Mouse (Mus musculus) kidney, postnatal 10 days (tissue): Measurements from ENCODE around the gene Gnb4.

Experiments used
- DNase-seq: peaks from one replicate; pipeline ENCODE4 v3.0.0; 2021; ENCODE audit warnings: mixed read lengths

The Gnb4 gene

DNA sequence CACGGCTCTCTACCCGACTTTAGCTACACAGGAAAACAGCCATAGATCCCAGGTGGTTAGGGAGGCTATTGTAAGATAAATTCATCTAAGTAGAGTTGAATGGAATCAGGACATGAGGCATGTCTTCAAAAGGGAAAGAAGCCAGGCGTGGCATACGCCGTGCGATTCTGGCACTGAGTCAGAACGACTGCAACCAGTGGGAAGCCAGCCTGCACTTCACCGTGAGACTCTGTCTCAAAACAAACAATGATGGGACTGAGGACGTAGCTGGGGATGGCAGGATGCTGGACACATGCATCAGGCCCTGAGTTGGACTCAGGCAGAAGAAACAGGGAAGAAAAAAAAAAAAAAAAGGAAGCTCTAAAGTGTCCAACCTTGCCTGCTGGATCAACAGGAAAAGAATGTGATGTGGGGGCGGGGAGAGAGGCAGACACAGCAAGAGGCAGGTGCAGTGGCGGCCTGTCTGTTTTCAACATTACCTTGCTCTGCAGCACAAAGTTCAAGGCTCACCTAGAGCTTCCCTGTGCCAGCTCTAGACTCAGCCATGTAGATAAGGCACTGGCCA is 4.7 kb downstream of the Gnb4 start:
- peak; percentile 32 for DNase-seq

DNA sequence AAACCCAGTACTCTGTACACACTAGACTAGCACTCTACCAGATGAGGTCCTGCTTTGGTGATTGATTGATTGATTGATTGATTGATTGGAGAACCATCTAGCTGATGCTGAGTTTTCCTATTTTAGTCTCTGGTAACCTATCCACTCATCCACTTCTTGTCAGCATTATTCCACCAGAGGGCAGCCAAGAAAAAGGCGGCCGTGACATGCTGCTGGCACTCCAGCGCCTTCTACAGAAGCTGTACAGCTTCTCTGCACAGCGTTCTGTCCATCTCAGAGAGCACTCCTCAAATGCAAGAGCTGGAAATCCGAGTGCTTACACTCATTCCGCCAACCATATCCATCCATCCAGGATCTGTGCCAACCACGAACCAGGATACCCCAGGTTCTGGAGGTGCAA is 5.8 kb downstream of the Gnb4 start:
- DNase-seq, result peak; percentile 82

DNA sequence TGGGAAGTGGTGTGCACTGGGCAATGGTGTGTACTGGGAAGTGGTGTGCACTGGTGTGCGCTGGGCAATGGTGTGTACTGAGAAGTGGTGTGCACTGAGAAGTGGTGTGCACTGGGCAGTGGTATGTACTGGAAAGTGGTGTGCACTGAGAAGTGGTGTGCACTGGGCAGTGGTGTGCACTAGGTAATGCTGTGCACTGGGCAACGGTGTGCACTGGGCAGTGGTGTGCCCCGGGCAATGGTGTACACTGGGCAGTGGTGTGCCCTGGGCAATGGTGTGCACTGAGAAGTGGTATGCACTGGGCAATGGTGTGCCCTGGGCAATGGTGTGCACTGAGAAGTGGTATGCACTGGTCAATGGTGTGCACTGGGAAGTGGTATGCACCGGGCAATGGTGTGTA is 7.2 kb downstream of the Gnb4 start:
- no peak for DNase-seq

DNA sequence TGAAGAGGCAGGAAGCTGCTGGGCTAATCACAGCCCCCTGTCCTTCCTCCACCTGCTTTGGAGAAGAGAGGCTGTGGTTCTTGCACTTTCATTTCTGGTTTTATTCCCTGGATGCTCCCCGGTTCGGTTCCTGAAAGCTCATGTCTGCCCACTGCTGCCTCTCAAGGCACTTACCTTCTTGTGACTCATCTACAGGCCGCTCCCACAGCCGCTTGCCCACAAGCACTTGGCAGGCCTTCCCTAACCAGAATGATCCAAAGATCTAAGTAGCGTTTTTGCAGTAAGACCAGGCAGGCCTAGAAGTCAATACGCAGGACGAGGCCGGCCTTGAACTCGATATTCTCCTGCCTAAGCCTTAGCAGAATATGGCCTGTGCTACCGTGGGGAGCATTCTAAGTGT is 15.3 kb downstream of the Gnb4 start:
- no peak for DNase-seq

DNA sequence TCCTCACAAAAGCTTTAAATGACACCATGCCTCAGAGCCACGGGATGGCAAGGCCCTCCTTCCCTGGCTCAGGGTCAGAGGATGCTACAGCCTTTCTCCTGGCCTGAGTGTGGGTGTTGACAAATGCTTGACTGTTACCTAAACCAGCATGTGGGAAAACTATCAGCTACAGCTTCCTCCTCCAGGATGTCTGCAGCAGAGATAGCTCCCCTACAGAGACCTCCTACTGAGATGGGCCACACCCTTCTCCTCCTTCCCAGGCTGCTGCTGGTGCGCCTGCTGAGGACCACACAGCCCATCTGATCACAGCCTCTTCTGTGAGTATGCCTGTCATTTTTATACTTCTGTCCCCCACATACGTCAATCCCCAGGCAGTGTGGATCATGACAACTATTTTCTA is 17.1 kb downstream of the Gnb4 start:
- DNase-seq, result no peak

DNA sequence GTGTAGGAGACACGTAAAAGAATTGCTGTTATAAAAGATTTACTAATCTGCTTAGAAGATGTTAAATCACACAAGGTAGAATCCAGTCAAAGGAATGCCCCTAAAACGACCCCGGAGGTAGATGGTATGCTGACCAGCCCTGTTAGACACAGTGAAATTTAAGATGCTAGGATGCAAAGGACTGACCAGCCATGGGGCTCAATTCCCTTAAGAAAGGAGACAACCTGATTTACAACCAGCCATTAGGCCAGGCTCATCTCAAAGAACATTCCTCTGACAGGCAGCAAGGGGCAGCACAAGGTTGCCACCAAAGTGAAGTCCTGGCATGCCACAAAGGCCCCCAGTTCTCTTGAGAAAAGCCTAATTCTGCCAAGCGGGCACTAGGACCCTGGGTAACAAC is 21.3 kb downstream of the Gnb4 start:
- DNase-seq, result no peak

DNA sequence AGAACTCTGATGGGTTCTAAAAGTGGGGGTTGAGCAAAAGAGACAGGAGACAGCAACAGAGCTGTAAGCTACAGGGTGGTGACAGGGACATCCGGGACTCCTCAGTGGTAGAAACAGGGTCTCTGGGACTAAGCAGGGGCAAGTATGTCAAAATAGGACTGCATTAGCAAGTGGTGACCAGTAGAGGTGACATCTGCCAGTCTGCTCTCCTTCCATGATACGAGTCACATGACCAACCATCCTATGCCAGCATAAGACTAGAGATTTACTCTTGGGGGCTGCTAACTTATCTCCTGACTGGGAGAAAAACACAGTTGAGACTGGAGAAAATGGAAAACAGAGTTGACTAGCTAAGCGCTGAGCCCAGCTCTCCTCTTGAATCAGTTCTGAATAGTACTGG is 30.1 kb downstream of the Gnb4 start:
- no peak for DNase-seq

DNA sequence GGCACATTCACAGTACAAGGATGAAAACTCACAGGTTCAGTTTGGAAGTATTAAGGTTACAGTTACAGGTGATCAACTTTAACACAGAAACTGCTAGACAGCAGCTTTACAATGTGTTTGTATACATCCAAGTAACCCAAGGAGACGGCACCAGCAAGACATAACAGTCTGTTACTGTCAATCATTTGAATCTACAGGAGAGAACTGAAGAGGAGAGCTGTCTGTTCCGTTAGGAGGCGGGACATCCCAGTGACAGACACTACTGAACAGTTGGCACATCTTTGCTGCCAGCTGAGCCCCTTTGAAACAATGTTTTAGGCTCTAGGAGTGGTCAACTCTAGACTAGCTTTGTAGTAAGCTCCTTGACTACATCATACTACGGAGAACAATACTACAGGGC is 32.9 kb downstream of the Gnb4 start:
- no peak for DNase-seq

DNA sequence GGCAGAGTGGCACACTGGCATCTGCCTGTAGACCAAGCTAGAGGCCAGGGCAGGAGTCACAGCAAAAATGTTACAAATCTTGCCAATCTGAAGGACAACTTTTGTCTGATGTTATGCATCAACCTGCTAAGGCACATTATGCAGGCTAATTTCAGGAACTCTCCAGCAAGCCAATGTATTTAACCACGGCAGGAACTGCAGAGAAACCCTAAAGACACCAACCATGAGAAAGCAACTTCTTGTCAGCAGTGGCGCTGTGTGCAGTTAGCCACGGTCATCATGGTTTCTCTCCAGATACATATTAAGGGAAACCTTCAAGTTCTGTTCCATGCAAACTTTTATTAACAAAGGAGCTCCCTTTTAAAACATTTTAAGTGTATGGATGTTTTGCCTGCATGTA is 34.5 kb downstream of the Gnb4 start:
- DNase-seq, result no peak

DNA sequence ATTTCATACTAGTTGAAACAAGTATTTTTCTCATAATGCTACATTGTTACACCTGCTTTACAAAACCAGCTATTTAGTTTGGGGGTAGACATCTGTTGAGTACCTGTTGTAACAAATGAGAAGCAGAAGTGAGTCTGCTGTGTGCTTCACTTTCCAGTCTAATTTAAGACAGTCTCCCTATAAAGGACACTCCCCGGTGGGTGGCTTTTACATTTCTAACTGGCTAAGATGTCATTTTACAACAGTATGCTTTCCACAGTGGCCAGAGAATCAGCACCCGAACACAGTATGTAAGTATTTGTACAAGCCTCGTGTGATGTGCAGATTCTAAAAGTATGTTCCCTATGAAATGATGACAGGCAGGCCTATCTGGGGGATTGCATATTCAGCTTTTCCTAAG is 35.6 kb downstream of the Gnb4 start:
- no peak for DNase-seq

DNA sequence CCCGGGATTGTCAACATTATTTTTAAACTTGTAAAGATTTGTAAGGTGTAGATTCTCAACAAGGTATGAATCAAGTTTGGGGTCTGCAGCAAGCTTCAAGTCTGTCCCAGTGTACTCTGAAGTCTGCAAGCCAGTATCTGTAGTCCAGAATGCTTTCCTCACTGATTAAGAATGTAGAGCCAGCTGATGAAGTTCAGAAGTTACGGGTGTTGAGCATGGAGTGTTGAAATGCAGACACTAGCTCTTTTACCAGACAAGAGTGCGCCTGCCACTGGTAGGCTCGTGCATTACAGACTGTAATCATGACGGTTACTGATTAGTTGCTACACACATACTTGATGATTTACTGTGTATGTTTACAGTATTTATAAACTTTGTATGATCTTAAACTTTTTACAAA is 37.6 kb downstream of the Gnb4 start:
- no peak for DNase-seq

DNA sequence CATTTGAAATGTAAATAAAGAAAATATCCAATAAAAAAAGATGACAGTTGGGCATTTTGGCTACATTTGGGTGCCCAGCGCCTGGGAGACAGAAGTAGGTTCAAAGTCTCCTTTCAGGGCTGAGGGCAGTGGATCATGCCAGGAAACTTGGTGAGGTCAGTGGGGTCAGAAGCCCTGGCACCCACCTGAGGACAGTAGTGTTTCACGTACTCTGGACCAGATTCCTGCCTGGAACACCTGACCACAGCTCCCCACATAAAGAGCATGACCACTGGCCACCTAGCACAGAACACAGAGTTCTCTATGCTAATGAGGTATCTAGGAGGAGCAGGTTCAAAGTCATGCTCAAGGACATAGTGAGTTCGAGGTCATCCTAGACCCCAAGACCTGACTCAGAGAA is 41.2 kb downstream of the Gnb4 start:
- peak; percentile 32 for DNase-seq

DNA sequence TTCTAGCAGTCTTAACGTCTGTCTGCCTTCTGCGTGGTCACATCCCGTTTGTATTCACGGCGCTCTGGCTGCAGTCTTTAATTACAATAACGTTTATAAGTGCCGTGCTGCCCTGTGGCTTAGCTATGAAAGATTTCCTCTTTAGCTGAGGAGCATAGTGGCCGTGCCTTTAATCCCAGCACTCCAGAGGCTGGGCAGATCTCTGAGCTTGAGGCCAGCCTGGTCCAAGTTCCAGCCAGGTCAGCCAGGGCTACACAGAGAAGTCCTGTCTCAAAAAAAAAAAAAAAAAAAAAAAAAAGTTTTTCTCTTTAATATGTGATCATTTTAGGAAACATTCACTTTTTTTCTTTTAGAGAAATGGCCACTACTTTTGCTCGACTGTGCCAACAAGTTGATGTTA is 42.5 kb downstream of the Gnb4 start:
- DNase-seq, result no peak

DNA sequence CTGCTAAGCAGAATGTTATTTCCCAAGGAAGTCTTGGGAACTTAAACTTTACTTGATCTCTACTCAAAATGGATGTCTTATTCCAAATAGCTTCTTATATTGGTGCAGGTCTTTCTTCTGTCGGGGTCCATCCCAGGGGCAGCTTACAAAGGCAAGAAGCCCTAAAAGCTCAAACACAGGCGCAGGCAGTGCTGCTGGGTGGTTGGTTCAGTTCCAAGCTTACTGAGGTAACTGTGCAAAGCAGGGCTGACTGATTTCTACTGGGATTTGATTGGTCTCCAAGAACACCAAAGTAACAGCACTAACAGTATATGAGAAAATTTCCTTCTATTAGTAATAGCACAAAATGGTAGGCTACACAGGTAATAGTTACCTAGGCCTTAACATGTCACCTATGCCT is 43.3 kb downstream of the Gnb4 start:
- DNase-seq, result no peak

DNA sequence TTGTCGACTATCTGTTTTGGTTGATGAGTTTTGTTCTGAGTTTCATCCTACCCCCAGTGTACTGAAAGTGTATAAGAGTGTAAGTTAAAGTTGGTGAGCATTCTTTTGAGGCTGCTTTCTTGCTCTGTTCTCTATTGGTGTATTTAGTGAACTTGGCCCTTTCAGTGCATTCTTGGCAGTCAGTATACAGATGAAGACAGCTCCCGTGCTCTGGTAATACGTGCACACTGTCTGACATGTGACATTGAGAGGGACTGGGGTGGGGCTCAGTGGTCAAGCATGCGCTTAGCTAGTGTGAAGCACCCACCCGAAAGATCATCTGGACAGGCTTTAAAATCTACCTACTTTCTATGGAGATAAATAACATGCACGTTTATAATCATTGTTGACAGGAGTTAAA is 53.0 kb downstream of the Gnb4 start:
- no peak for DNase-seq

DNA sequence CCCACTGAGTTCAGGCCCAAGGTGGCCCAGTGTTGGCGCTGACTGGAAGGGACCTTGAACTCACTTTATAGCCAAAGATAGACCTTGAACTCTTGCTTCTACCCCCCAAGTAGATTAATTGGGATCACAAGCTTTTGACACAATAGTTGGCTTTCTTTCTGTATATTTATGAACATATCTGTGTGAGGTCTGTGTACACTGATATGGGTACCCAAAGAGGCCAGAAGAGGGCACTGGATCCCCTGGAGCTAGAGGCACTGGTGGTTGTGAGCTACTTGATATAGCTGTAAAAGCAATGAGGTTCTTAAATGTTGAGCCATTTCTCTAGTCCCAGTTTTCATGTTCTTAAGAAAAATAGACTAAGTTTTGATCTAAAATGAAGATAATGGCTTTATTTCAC is 63.3 kb downstream of the Gnb4 start:
- peak; percentile 49 for DNase-seq

DNA sequence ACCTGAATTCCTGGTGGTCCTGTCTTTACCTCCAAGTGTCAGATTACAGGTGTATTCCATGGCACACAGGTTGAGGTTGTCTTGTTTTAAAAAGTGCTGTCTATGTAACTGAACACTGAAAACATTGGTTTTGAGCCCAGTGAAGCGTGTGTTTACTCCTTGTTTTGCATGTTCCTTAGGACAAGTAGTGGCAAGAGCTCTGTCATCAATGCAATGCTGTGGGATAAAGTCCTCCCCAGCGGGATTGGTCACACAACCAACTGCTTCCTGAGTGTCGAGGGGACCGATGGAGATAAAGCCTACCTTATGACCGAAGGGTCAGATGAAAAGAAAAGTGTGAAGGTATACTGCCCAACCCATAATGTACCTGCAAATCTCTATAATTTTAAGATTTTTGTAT is 78.3 kb downstream of the Gnb4 start:
- DNase-seq, result no peak

DNA sequence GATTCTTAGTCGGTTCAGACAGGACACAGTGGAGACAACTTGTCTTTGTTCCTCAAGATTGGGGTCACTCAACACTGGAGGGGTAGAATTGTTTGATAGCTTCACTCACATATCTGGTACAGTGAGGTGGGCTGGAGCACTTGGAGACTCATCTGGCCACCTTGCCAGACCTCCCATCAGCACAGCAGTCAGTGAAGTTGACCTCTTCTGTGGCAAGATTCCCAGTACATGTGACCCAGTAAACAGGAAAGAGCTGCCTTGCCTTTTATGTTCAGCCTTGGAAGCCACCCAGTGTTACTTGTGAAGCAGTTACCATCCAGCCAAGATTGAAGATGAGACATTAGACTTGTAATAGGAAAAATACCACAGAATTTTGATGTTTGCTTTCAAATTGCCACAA is 78.8 kb downstream of the Gnb4 start:
- peak; percentile 71 for DNase-seq

DNA sequence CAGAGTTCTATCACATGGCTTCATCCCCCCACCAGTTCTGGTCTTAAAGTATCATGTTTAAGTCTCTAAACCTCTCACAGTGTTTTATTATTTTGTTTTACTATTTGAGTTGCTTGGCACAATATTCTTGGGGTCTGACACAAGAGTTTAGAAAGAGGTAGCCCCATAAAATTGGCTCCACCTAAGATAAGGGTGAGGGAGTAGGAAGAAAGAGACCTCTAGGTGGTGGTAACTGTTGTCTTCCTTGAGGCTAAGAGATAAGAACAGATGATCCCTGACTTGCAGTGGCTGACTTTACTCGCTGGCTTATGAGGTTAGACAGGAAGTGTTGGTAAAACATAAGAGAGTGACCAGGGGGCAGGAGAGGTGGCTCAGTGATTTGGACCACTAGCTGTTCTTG is 80.7 kb downstream of the Gnb4 start:
- DNase-seq, result no peak
